Mouse (Mus musculus) liver, embryonic 16.5 days (tissue): ENCODE data around the gene Adam1a. TPM values are rescaled to one million over a fixed set of nuclear protein-coding genes. Genes with fewer than 3 reads are reported as not detected.

Experiments used
- ATAC-seq: fragments of 200-750 bp; cut with Nextera tagmentation; 2 replicates; pipeline ENCODE4 v1.8.0; 2017; ENCODE audit warnings: low read depth, mild to moderate bottlenecking, moderate number of reproducible peaks, moderate library complexity
- H3K27ac ChIP-seq: fragments of 300-500 bp; sonication (generic); 2 replicates; pipeline ENCODE4 v1.5.1; 2014; ENCODE audit warnings: mild to moderate bottlenecking, low read length
- H3K27me3 ChIP-seq: fragments of 300-500 bp; sonication (generic); 2 replicates; pipeline ENCODE4 v1.6.1; 2014; ENCODE audit warnings: low read depth, low read length, mixed read lengths; ENCODE audit not compliant: control insufficient read depth, insufficient read depth
- H3K36me3 ChIP-seq: fragments of 300-500 bp; sonication (generic); 2 replicates; pipeline ENCODE4 v1.6.1; 2014; ENCODE audit warnings: mild to moderate bottlenecking; ENCODE audit not compliant: control insufficient read depth, insufficient read depth
- H3K4me1 ChIP-seq: fragments of 300-500 bp; sonication (generic); 2 replicates; pipeline ENCODE4 v1.6.1; 2014; ENCODE audit warnings: low read depth, low read length, mixed read lengths; ENCODE audit not compliant: control insufficient read depth
- H3K4me2 ChIP-seq: fragments of 300-500 bp; sonication (generic); 2 replicates; pipeline ENCODE4 v1.6.1; 2014; ENCODE audit warnings: low read depth, low read length, mixed read lengths
- H3K4me3 ChIP-seq: fragments of 300-500 bp; sonication (generic); 2 replicates; pipeline ENCODE4 v1.5.1; 2014; ENCODE audit warnings: low read depth, mild to moderate bottlenecking, low read length
- H3K9ac ChIP-seq: fragments of 300-500 bp; sonication (generic); 2 replicates; pipeline ENCODE4 v1.6.1; 2014; ENCODE audit warnings: low read depth, low read length
- H3K9me3 ChIP-seq: fragments of 300-500 bp; sonication (generic); replicated peaks from 2 replicates; pipeline ENCODE4 v1.6.1; 2016; ENCODE audit warnings: low read length; ENCODE audit not compliant: control insufficient read depth
- WGBS: fragments of 180-500 bp; shearing (Covaris S2); extraction: QIAGEN DNeasy Blood & Tissue Kit; methylation state at CpG from one replicate; pipeline ENCODE4 v1.1.7; 2014; ENCODE audit not compliant: insufficient replicate concordance; 5-methylcytosine and 5-hydroxymethylcytosine counted together
- polyA plus RNA-seq: library from polyadenylated mRNA; unstranded; fragments of >200 nt; fragmentation: Nextera tagmentation; extraction: Ambion mirVana; gene quantifications from 2 replicates; pipeline ENCODE4 v1.2.1, GENCODE M21; 2015

Adam1a gene
- polyA plus RNA-seq, 1 experiment from 2014 or later: 0.30 TPM

GRCm38 (mm10) chr5:121569881-121570420 lies 24.7 kb upstream of the Adam1a start:
- no peak overlapping the region for H3K27ac ChIP-seq
- ATAC-seq: no peak
- H3K27me3 ChIP-seq: no peaks in the 10 kb centered on the region
- H3K9me3 ChIP-seq: no peaks in the 10 kb centered on the region
- no peak overlapping the region for H3K4me3 ChIP-seq
- no peaks in the 10 kb centered on the region for H3K4me1 ChIP-seq
- H3K4me2 ChIP-seq: no peak overlapping the region
- H3K9ac ChIP-seq: no peak overlapping the region
- 74% methylated on average over 8 of the region's 9 CpGs for whole genome bisulfite sequencing
- peaks cover 12% of the 10 kb centered on the region for H3K36me3 ChIP-seq

- Histone ChIP-seq H3K4me2 (no peak overlapping the region), H3K9ac (no peak overlapping the region), H3K4me3 (no peak overlapping the region), H3K27me3 (no peaks in the 10 kb centered on the region), H3K27ac (no peak overlapping the region), H3K9me3 (no peaks in the 10 kb centered on the region), H3K36me3 (peaks cover 6% of the 10 kb centered on the region; the same call in 1 of the 2 replicates), H3K4me1 (peaks cover 3% of the 10 kb centered on the region; the same call in 1 of the 2 replicates)
- ATAC-seq: peak; percentile 64
- 71% methylated on average over 16 of the region's 16 CpGs for WGBS
Observed at GRCm38 (mm10) chr5:121566035-121566681, 20.9 kb upstream of the Adam1a start.

- WGBS: 8% methylated on average over 11 of the region's 11 CpGs
- Histone ChIP-seq H3K9me3 (no peaks in the 10 kb centered on the region), H3K27ac (no peak overlapping the region), H3K4me1 (peaks cover 3% of the 10 kb centered on the region; the same call in 1 of the 2 replicates), H3K27me3 (no peaks in the 10 kb centered on the region), H3K36me3 (peaks cover 3% of the 10 kb centered on the region; the same call in 1 of the 2 replicates), H3K9ac (no peak overlapping the region), H3K4me2 (peak overlapping the region; percentile 52), H3K4me3 (peak overlapping the region; percentile 35)
- ATAC-seq: no peak
Observed at GRCm38 (mm10) chr5:121564468-121564895, 19.2 kb upstream of the Adam1a start.

- Histone ChIP-seq H3K4me1 (peaks cover 3% of the 10 kb centered on the region; the same call in 1 of the 2 replicates), H3K27ac (no peak overlapping the region), H3K4me3 (no peak overlapping the region), H3K27me3 (no peaks in the 10 kb centered on the region), H3K4me2 (no peak overlapping the region), H3K36me3 (no peaks in the 10 kb centered on the region), H3K9me3 (no peaks in the 10 kb centered on the region), H3K9ac (no peak overlapping the region)
- ATAC-seq: no peak
- 76% methylated on average over 3 of the region's 3 CpGs for WGBS
Observed at GRCm38 (mm10) chr5:121562436-121562835, 17.2 kb upstream of the Adam1a start.

- Histone ChIP-seq H3K4me3 (no peak overlapping the region), H3K9ac (no peak overlapping the region), H3K27ac (no peak overlapping the region), H3K27me3 (no peaks in the 10 kb centered on the region; the same call in 1 of the 2 replicates), H3K9me3 (no peaks in the 10 kb centered on the region), H3K36me3 (no peaks in the 10 kb centered on the region), H3K4me1 (peaks cover 21% of the 10 kb centered on the region), H3K4me2 (no peak overlapping the region)
- 78% methylated on average over 7 of the region's 7 CpGs for WGBS
- no peak for ATAC-seq
Observed at GRCm38 (mm10) chr5:121549196-121549595, 3.9 kb upstream of the Adam1a start.

GRCm38 (mm10) chr5:121547084-121547483 lies 1.8 kb upstream of the Adam1a start:
- H3K4me3 ChIP-seq: peak overlapping the region; percentile 98
- ATAC-seq: peak; percentile 31

GRCm38 (mm10) chr5:121546530-121546895 lies 1.2 kb upstream of the Adam1a start:
- Histone ChIP-seq H3K4me3 (peak overlapping the region; percentile 98), H3K9ac (peak overlapping the region; percentile 97), H3K27me3 (no peaks in the 10 kb centered on the region), H3K4me2 (peak overlapping the region; percentile 72), H3K36me3 (no peaks in the 10 kb centered on the region), H3K9me3 (no peaks in the 10 kb centered on the region), H3K27ac (peak overlapping the region; percentile 81), H3K4me1 (peaks cover 32% of the 10 kb centered on the region)
- 13% methylated on average over 6 of the region's 6 CpGs for WGBS
- ATAC-seq: no peak

More at GRCm38 (mm10) chr5:121547084-121547483, 1.8 kb upstream of the Adam1a start:
- Histone ChIP-seq H3K4me2 (peak overlapping the region; percentile 72), H3K36me3 (no peaks in the 10 kb centered on the region), H3K27ac (peak overlapping the region; percentile 81), H3K27me3 (no peaks in the 10 kb centered on the region), H3K4me1 (peaks cover 32% of the 10 kb centered on the region), H3K9me3 (no peaks in the 10 kb centered on the region), H3K9ac (no peak overlapping the region; the same call in 1 of the 2 replicates)
- WGBS: 55% methylated on average over 3 of the region's 3 CpGs

- Histone ChIP-seq H3K36me3 (no peaks in the 10 kb centered on the region), H3K27me3 (no peaks in the 10 kb centered on the region)
- ATAC-seq: peak; percentile 94
Observed at GRCm38 (mm10) chr5:121545793-121546529, 679 bp upstream of the Adam1a start, which contains the start of gene Mapkapk5. TSS of gene Mapkapk5 (minus strand) at chr5:121545905.

More at GRCm38 (mm10) chr5:121545793-121546529, 679 bp upstream of the Adam1a start, which contains the start of gene Mapkapk5:
- Histone ChIP-seq H3K9ac (peak within 1 kb of the TSS; percentile 97), H3K4me1 (peaks cover 32% of the 10 kb centered on the region), H3K4me2 (peak within 1 kb of the TSS; percentile 92), H3K4me3 (peak within 1 kb of the TSS; percentile 98), H3K9me3 (no peaks in the 10 kb centered on the region), H3K27ac (peak within 1 kb of the TSS; percentile 91)
- 1% methylated on average over 55 of the region's 55 CpGs for WGBS
